In genomic region chr9:41080877-41081276, GRCm38 (mm10) we compare ENCODE assay signal across 8 mouse cellular contexts.
DNase-seq lines count a peak whose midpoint lies in the region; ATAC-seq lines count a peak whose summit lies in the region.

No protein-coding gene starts in this region.

- H3K36me3 ChIP-seq in heart, embryonic 11.5 days (ENCODE audit: control insufficient read depth, insufficient read depth, low read length) = no peaks in the 10 kb centered on the region

- 64% methylated on average over 5 of the region's 5 CpGs for WGBS in heart, embryonic 11.5 days (ENCODE audit: insufficient replicate concordance)

- H3K4me3 ChIP-seq in heart, embryonic 11.5 days (ENCODE audit: low read depth, low read length) = no peak overlapping the region

- peak overlapping the region; percentile 23 for H3K4me2 ChIP-seq in heart, embryonic 11.5 days

- H3K4me1 ChIP-seq in heart, embryonic 11.5 days (ENCODE audit: control insufficient read depth, insufficient read depth, low read length) = peaks cover 45% of the 10 kb centered on the region

- DNase-seq in cerebellum, adult 11-12 months = peak; percentile 72
- DNase-seq in CD4-positive, CD25-positive, alpha-beta regulatory T cell, adult 2 months (ENCODE audit: low read depth, low spot score) = peak; percentile 84
- DNase-seq in embryo, embryonic 11 days = no peak
- no peak for DNase-seq in c-Kit-positive CD71-positive TER-119-positive erythroid progenitor cells, embryonic 14.5 days (ENCODE audit: low spot score)
- no peak for DNase-seq in layer of hippocampus, adult 9-10 months (ENCODE audit: low spot score)

- H3K27me3 ChIP-seq in heart, embryonic 11.5 days (ENCODE audit: control insufficient read depth, insufficient read depth, low read length) = no peaks in the 10 kb centered on the region

- ATAC-seq in cerebellum, adult (ENCODE audit: insufficient number of reproducible peaks, low FRiP score, low TSS enrichment) = no peak
- ATAC-seq in heart, embryonic 11.5 days (replicated peaks; ENCODE audit: insufficient number of reproducible peaks, low FRiP score, low TSS enrichment) = no peak
- peak; percentile 36 for ATAC-seq in megakaryocyte progenitor cell, adult 5-6 weeks (replicated peaks; ENCODE audit: poor library complexity)

- peak overlapping the region; percentile 8 for H3K9ac ChIP-seq in heart, embryonic 11.5 days (ENCODE audit: low read depth, low read length)

- peak overlapping the region; percentile 4; the same call in 1 of the 2 replicates for H3K27ac ChIP-seq in heart, embryonic 11.5 days (ENCODE audit: low read depth, low read length)

- H3K9me3 ChIP-seq in heart, embryonic 11.5 days (replicated peaks; ENCODE audit: control insufficient read depth, low read length) = no peaks in the 10 kb centered on the region

Comparison
In these comparisons a context has a peak if more than half of its experiments do, and no peak if none do; other contexts are left out.
1. DNase-seq: peak in cerebellum, adult 11-12 months (single experiment) and CD4-positive, CD25-positive, alpha-beta regulatory T cell, adult 2 months (single experiment); none in embryo, embryonic 11 days (single experiment), c-Kit-positive CD71-positive TER-119-positive erythroid progenitor cells, embryonic 14.5 days (single experiment) and layer of hippocampus, adult 9-10 months (single experiment).